In genomic region chr11:84868786-84869259, GRCm38 (mm10) we compare ENCODE assay signal across 1 mouse cellular context.
TF ChIP-seq lines count a peak whose summit lies in the region.

No protein-coding gene starts in this region.

TF ChIP-seq in MEL, 35 proteins besides CTCF, POLR2A, EP300 and RAD21 (continued from another document):
- 0 out of 2 replicates have a peak, but pooled peaks have one; percentile 30 for TF ChIP-seq TBP (IDR thresholded peaks at IDR 0.05; ENCODE audit: low read depth, low read length)
- no peak for TF ChIP-seq HCFC1 (IDR thresholded peaks at IDR 0.05; ENCODE audit: low read depth, low read length)
- no peak for TF ChIP-seq MYB (IDR thresholded peaks at IDR 0.05; ENCODE audit: low read depth, low read length)
- TF ChIP-seq NRF1 (IDR thresholded peaks at IDR 0.05; ENCODE audit: insufficient read depth, low read depth, low read length, poor library complexity, severe bottlenecking) = no peak
- TF ChIP-seq USF1 (IDR thresholded peaks at IDR 0.05; ENCODE audit: low read depth, low read length) = no peak
- peak; percentile 74 for TF ChIP-seq GATA1 (IDR thresholded peaks at IDR 0.05; ENCODE audit: low read depth, low read length)
- no peak for TF ChIP-seq USF2 (IDR thresholded peaks at IDR 0.05; ENCODE audit: borderline replicate concordance in 1 of 2, insufficient read depth in 1 of 2, low read depth in 1 of 2, low read length in 2 of 2)
- peak; percentile 87 for TF ChIP-seq SIN3A (IDR thresholded peaks at IDR 0.05; ENCODE audit: low read length)
- TF ChIP-seq SMC3 (IDR thresholded peaks at IDR 0.05; ENCODE audit: low read depth, low read length) = no peak
- no peak for TF ChIP-seq UBTF (IDR thresholded peaks at IDR 0.05; ENCODE audit: borderline replicate concordance, insufficient read depth, low read depth, low read length)
- no peak for TF ChIP-seq ZKSCAN1 (IDR thresholded peaks at IDR 0.05; ENCODE audit: low read depth, low read length)
- TF ChIP-seq ELF1 (IDR thresholded peaks at IDR 0.05; ENCODE audit: low read depth, low read length) = peak; percentile 44; the same call in 1 of the 2 replicates
- peak; percentile 94 for TF ChIP-seq ZNF384 (IDR thresholded peaks at IDR 0.05; ENCODE audit: low read depth, low read length)
- TF ChIP-seq RCOR1 (IDR thresholded peaks at IDR 0.05; ENCODE audit: low read depth, low read length) = no peak
- no peak for TF ChIP-seq CHD2 (IDR thresholded peaks at IDR 0.05; ENCODE audit: low read length)
- TF ChIP-seq TCF12 (IDR thresholded peaks at IDR 0.05; ENCODE audit: low read depth, low read length) = no peak
- no peak for TF ChIP-seq E2F4 (IDR thresholded peaks at IDR 0.05; ENCODE audit: borderline replicate concordance, low read depth, low read length)
- TF ChIP-seq POLR2AphosphoS5 (IDR thresholded peaks at IDR 0.05; ENCODE audit: borderline replicate concordance, low read depth, low read length) = no peak
- no peak for TF ChIP-seq ZC3H11A (IDR thresholded peaks at IDR 0.05; ENCODE audit: low read depth, low read length)
